Mouse (Mus musculus) adipocyte (in vitro differentiated cells): ENCODE data around the gene Xylt2.

Experiments used
- DNase-seq: peaks from one replicate; pipeline ENCODE4 v3.0.0-alpha.2; 2016; ENCODE audit warnings: low spot score

Gene Xylt2

DNA sequence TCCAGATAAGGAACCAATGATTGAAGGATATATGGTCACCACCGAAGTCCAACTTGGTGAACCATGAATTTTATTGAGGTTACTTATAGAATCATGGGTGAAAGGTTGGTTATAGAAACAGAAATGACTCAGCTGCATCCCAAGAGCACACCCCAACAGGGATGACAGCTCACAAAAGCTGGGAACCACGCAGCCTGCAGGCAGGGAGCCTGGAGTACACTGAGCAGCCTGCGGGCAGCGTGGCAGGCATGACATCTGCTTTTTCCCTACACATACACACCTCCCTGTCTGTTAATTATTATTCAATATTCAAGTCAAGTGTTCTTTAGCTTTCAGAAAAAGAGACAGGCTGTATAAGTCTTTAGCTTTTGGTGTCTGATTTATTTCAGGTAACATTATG is 62.7 kb downstream of the Xylt2 start:
- no peak for DNase-seq
